Mouse (Mus musculus): ENCODE measurements around the gene Hist3h2a. TPM values are rescaled to one million over a fixed set of nuclear protein-coding genes. Genes with fewer than 3 reads are reported as not detected.
A peak's percentile ranks its signal among the peaks of the same experiment; 100 is the strongest.

Gene Hist3h2a
- polyA plus RNA-seq, 1 experiment, result 24.4 TPM

DNA sequence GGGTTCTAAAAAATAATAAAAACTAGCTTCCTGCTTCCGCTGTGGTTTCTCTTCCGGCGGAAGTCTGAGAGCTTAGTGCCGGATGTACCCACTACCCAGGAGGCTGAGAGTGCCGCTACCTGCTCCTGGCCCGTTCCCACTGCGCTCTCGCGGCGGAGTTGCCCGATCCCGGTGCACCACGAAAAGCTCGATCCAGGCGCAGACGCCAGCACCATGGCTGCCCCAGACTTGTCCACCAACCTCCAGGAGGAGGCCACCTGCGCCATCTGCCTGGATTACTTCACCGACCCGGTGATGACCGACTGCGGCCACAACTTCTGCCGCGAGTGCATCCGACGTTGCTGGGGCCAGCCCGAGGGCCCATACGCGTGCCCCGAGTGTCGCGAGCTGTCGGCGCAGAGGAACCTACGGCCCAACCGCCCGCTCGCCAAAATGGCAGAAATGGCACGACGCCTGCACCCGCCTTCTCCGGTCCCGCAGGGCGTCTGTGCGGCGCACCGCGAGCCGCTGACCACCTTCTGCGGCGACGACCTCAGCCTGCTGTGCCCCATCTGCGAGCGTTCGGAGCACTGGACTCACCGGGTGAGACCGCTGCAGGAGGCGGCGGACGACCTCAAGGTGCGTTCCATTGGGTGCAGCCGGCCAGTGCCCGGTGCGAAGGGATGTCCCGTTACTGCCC is 23.7 kb downstream of the Hist3h2a start, which contains the start of gene Trim11:
Trim11 (plus strand) TSS at position 67 of the 679 bp plus-strand sequence.
- Histone ChIP-seq H3ac (ENCODE audit: control insufficient read depth, insufficient read length) (peak within 1 kb of the TSS; percentile 25), H3K79me2 (ENCODE audit: control insufficient read depth, insufficient read depth) (peaks cover 51% of the 10 kb centered on the region), H3K27me3 (ENCODE audit: control insufficient read depth, insufficient read depth, insufficient read length) (no peaks in the 10 kb centered on the region), H3K4me3 (peak within 1 kb of the TSS; percentile 99), H3K36me3 (ENCODE audit: control insufficient read depth, insufficient read depth) (peaks cover 7% of the 10 kb centered on the region), H3K4me2 (ENCODE audit: low read depth) (peak within 1 kb of the TSS; percentile 79)
- TF ChIP-seq USF1 (IDR thresholded peaks at IDR 0.05; ENCODE audit: low read depth) (no peak), MAX (IDR thresholded peaks at IDR 0.05; ENCODE audit: low read depth) (no peak), CEBPB (IDR thresholded peaks at IDR 0.05; ENCODE audit: insufficient read depth, poor library complexity, severe bottlenecking) (no peak), MYOG (IDR thresholded peaks at IDR 0.05; ENCODE audit: control insufficient read depth in 1 of 3, insufficient read depth in 1 of 3, insufficient read length in 2 of 3, low read depth in 2 of 3) (peak in 1 of 3 experiments; percentile 26), POLR2AphosphoS2 (IDR thresholded peaks at IDR 0.05; ENCODE audit: insufficient read length, low read depth) (peak; percentile 86), SRF (IDR thresholded peaks at IDR 0.05; ENCODE audit: control insufficient read depth, insufficient read length, low read depth) (no peak), TCF12 (IDR thresholded peaks at IDR 0.05; ENCODE audit: insufficient read depth, poor library complexity, severe bottlenecking) (no peak), TCF3 (IDR thresholded peaks at IDR 0.05; ENCODE audit: insufficient read length, low read depth) (no peak), REST (IDR thresholded peaks at IDR 0.05; ENCODE audit: insufficient read depth, insufficient read length) (no peak), MYOD1 (IDR thresholded peaks at IDR 0.05; ENCODE audit: control insufficient read depth in 1 of 3, insufficient read length in 2 of 3, low read depth in 2 of 3) (peak in 1 of 3 experiments; percentile 3), POLR2A (IDR thresholded peaks at IDR 0.05; ENCODE audit: insufficient read length, low read depth) (peak; percentile 80), E2F4 (IDR thresholded peaks at IDR 0.05; ENCODE audit: insufficient read depth) (no peak)

DNA sequence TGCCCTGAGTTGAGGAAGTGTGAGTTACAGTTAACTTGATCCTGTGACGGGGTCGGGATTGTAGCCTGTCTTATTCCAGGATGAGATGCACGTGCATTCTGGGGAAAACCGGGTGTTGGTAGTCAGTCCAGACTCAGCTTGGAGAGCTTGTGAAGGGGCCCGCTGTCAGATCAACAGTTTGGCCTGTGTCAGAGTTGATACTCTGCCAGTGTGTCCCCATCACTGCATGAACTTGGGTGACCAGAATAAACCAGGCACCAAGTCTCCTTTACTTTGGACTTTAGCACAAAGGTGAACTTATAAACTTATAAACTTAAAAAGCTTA is 24.2 kb downstream of the Hist3h2a start:
- Histone ChIP-seq H3ac (ENCODE audit: control insufficient read depth, insufficient read length) (peak overlapping the region; percentile 25), H3K79me2 (ENCODE audit: control insufficient read depth, insufficient read depth) (peaks cover 51% of the 10 kb centered on the region), H3K4me3 (peak overlapping the region; percentile 99), H3K36me3 (ENCODE audit: control insufficient read depth, insufficient read depth) (peaks cover 8% of the 10 kb centered on the region), H3K27me3 (ENCODE audit: control insufficient read depth, insufficient read depth, insufficient read length) (no peaks in the 10 kb centered on the region), H3K4me2 (ENCODE audit: low read depth) (peak overlapping the region; percentile 79)
- TF ChIP-seq TCF12 (IDR thresholded peaks at IDR 0.05; ENCODE audit: insufficient read depth, poor library complexity, severe bottlenecking), result no peak
- no peak for TF ChIP-seq TCF3 (IDR thresholded peaks at IDR 0.05; ENCODE audit: insufficient read length, low read depth)
- no peak for TF ChIP-seq POLR2AphosphoS2 (IDR thresholded peaks at IDR 0.05; ENCODE audit: insufficient read length, low read depth)
- TF ChIP-seq SRF (IDR thresholded peaks at IDR 0.05; ENCODE audit: control insufficient read depth, insufficient read length, low read depth), result no peak
- TF ChIP-seq MYOG (IDR thresholded peaks at IDR 0.05; ENCODE audit: control insufficient read depth in 1 of 3, insufficient read depth in 1 of 3, insufficient read length in 2 of 3, low read depth in 2 of 3), result no peak

DNA sequence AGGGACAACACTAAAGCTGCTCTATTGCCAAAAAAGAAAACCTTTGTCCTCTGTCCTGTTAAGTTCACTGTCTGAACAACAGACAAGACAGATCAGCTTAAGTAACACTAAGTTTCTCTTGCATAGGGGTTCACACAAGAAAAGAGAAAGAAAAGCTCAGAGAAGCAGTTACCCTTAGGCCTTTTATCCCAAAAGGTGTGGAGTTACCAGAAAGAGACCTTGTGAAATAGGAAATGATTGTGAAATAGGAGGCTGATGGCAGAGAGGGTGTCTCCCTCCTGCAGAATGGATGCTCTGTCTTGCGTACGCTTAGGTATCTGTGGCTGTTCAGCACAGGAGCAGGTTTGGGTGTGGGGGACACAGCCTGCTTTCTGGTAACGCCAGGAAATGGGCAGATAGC is 24.7 kb downstream of the Hist3h2a start:
- Histone ChIP-seq H3K27me3 (ENCODE audit: control insufficient read depth, insufficient read depth, insufficient read length) (no peaks in the 10 kb centered on the region), H3K36me3 (ENCODE audit: control insufficient read depth, insufficient read depth) (peaks cover 9% of the 10 kb centered on the region), H3K4me2 (ENCODE audit: low read depth) (peak overlapping the region; percentile 79), H3K4me3 (peak overlapping the region; percentile 99), H3ac (ENCODE audit: control insufficient read depth, insufficient read length) (peak overlapping the region; percentile 25), H3K79me2 (ENCODE audit: control insufficient read depth, insufficient read depth) (peaks cover 51% of the 10 kb centered on the region)
- no peak for TF ChIP-seq MYOG (IDR thresholded peaks at IDR 0.05; ENCODE audit: control insufficient read depth in 1 of 3, insufficient read depth in 1 of 3, insufficient read length in 2 of 3, low read depth in 2 of 3)
- TF ChIP-seq CEBPB (IDR thresholded peaks at IDR 0.05; ENCODE audit: insufficient read depth, poor library complexity, severe bottlenecking), result peak; percentile 33; the same call in 1 of the 2 replicates
- TF ChIP-seq SRF (IDR thresholded peaks at IDR 0.05; ENCODE audit: control insufficient read depth, insufficient read length, low read depth), result no peak
- TF ChIP-seq USF1 (IDR thresholded peaks at IDR 0.05; ENCODE audit: low read depth), result no peak

DNA sequence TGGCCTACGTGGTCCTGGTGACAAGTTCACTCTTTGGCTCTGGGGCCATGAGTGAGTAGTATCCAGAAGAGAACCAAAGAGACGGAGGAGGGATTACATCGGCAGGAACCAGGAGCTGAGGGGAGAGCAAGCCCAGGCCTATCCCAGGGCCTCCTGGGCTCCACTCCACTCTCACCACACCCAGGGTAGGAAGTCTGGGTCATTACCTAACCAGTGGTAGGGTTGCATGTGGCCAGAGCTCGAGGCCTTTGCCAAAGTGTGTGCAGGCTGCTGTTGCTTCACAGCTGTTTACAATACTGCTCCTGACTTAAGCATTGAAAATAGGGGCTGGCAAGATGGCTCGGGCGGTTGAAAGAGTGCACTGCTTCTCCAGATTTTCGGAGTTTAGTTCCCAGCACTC is 25.2 kb downstream of the Hist3h2a start:
- H3K27me3 ChIP-seq (ENCODE audit: control insufficient read depth, insufficient read depth, insufficient read length), result no peaks in the 10 kb centered on the region
- peaks cover 49% of the 10 kb centered on the region for H3K79me2 ChIP-seq (ENCODE audit: control insufficient read depth, insufficient read depth)
- peaks cover 9% of the 10 kb centered on the region for H3K36me3 ChIP-seq (ENCODE audit: control insufficient read depth, insufficient read depth)
- peak overlapping the region; percentile 79 for H3K4me2 ChIP-seq (ENCODE audit: low read depth)
- H3ac ChIP-seq (ENCODE audit: control insufficient read depth, insufficient read length), result peak overlapping the region; percentile 25
- peak overlapping the region; percentile 99 for H3K4me3 ChIP-seq
- TF ChIP-seq MYOD1 (IDR thresholded peaks at IDR 0.05; ENCODE audit: control insufficient read depth in 1 of 3, insufficient read length in 2 of 3, low read depth in 2 of 3), result no peak
- 0 out of 2 replicates have a peak, but pooled peaks have one; percentile 6 for TF ChIP-seq CEBPB (IDR thresholded peaks at IDR 0.05; ENCODE audit: insufficient read depth, poor library complexity, severe bottlenecking)
- no peak for TF ChIP-seq POLR2A (IDR thresholded peaks at IDR 0.05; ENCODE audit: insufficient read length, low read depth)

DNA sequence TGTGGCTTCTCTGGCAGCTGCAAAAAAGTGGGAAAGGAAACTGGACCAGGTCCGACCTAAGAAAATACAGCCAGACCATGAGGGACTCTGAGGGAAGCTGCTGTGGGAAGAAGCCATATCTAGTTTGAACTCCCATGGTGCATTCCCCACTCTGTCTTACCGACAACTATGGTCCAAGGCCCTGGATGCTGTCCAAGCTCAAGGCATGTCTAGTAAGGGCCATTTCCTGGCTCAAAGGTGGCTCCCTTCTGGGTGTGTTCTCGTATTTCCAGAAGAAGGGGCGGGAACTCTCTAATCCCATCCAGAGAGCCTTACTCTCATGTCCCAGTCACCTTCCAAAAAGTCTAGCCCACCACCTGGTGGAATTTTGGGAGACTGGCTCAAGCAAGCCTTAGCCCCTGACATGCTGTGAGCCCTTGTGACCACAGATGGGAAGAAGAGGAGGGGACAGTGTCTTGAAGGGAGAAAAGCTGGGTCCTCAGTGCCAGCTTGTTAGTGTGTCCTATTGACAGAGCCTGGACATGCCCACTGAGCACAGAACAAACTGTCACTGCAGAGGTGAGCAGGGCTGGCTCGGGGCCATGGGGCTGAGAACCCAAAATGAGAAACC is 26.0 kb downstream of the Hist3h2a start:
- H3K79me2 ChIP-seq (ENCODE audit: control insufficient read depth, insufficient read depth), result peaks cover 47% of the 10 kb centered on the region
- peak overlapping the region; percentile 79 for H3K4me2 ChIP-seq (ENCODE audit: low read depth)
- no peak overlapping the region for H3ac ChIP-seq (ENCODE audit: control insufficient read depth, insufficient read length)
- H3K36me3 ChIP-seq (ENCODE audit: control insufficient read depth, insufficient read depth), result peaks cover 9% of the 10 kb centered on the region
- TF ChIP-seq MYOG (IDR thresholded peaks at IDR 0.05; ENCODE audit: control insufficient read depth in 1 of 3, insufficient read depth in 1 of 3, insufficient read length in 2 of 3, low read depth in 2 of 3) (no peak), CEBPB (IDR thresholded peaks at IDR 0.05; ENCODE audit: insufficient read depth, poor library complexity, severe bottlenecking) (no peak), MYOD1 (IDR thresholded peaks at IDR 0.05; ENCODE audit: control insufficient read depth in 1 of 3, insufficient read length in 2 of 3, low read depth in 2 of 3) (no peak), TCF3 (IDR thresholded peaks at IDR 0.05; ENCODE audit: insufficient read length, low read depth) (no peak), MAX (IDR thresholded peaks at IDR 0.05; ENCODE audit: low read depth) (no peak), USF1 (IDR thresholded peaks at IDR 0.05; ENCODE audit: low read depth) (no peak), E2F4 (IDR thresholded peaks at IDR 0.05; ENCODE audit: insufficient read depth) (no peak), SRF (IDR thresholded peaks at IDR 0.05; ENCODE audit: control insufficient read depth, insufficient read length, low read depth) (no peak), POLR2A (IDR thresholded peaks at IDR 0.05; ENCODE audit: insufficient read length, low read depth) (no peak), REST (IDR thresholded peaks at IDR 0.05; ENCODE audit: insufficient read depth, insufficient read length) (no peak), TCF12 (IDR thresholded peaks at IDR 0.05; ENCODE audit: insufficient read depth, poor library complexity, severe bottlenecking) (no peak), POLR2AphosphoS2 (IDR thresholded peaks at IDR 0.05; ENCODE audit: insufficient read length, low read depth) (no peak)
- peak overlapping the region; percentile 99 for H3K4me3 ChIP-seq
- no peaks in the 10 kb centered on the region for H3K27me3 ChIP-seq (ENCODE audit: control insufficient read depth, insufficient read depth, insufficient read length)

All from myocyte (in vitro differentiated cells).